Comparison of ENCODE assay signal across 8 mouse cellular contexts in genomic region chr1:194962181-194962580, GRCm38 (mm10). TPM values are rescaled to one million over a fixed set of nuclear protein-coding genes. Genes with fewer than 3 reads are reported as not detected.
DNase-seq lines count a peak whose midpoint lies in the region; ATAC-seq lines count a peak whose summit lies in the region.
"Had no signal": no experiment of that assay in that cellular context is flagged by ENCODE, and none has a peak within 500 bp of the region (broad histone marks: within the 10 kb centered on the region; RNA-seq: fewer than 3 reads in every experiment).

No protein-coding gene starts in this region.

- no peaks in the 10 kb centered on the region for H3K9me3 ChIP-seq in forebrain, embryonic 12.5 days
- no peaks in the 10 kb centered on the region for H3K9me3 ChIP-seq in hindbrain, embryonic 13.5 days
- H3K9me3 ChIP-seq: limb, embryonic 15.5 days had no signal

- WGBS in forebrain, embryonic 12.5 days = 32% methylated on average over 5 of the region's 5 CpGs
- 32% methylated on average over 5 of the region's 5 CpGs for WGBS in hindbrain, embryonic 13.5 days

- H3K36me3 ChIP-seq in forebrain, embryonic 12.5 days (replicated peaks) = no peaks in the 10 kb centered on the region
- H3K36me3 ChIP-seq in hindbrain, embryonic 13.5 days = no peaks in the 10 kb centered on the region
- H3K36me3 ChIP-seq: limb, embryonic 15.5 days had no signal

- no peaks in the 10 kb centered on the region for H3K4me1 ChIP-seq in forebrain, embryonic 12.5 days
- H3K4me1 ChIP-seq in hindbrain, embryonic 13.5 days (replicated peaks) = no peaks in the 10 kb centered on the region
- H3K4me1 ChIP-seq: limb, embryonic 15.5 days had no signal

- no peak overlapping the region for H3K4me3 ChIP-seq in forebrain, embryonic 12.5 days (replicated peaks)
- no peak overlapping the region for H3K4me3 ChIP-seq in hindbrain, embryonic 13.5 days
- H3K4me3 ChIP-seq: limb, embryonic 15.5 days had no signal

- ATAC-seq in forebrain, embryonic 12.5 days (ENCODE audit: low FRiP score) = peak; percentile 73
- 0 out of 2 replicates have a peak, but pooled peaks have one; percentile 46 for ATAC-seq in hindbrain, embryonic 13.5 days (ENCODE audit: low FRiP score)

- DNase-seq in MEL-GATA-1-ER (ENCODE audit: extremely low read depth, low read depth) = peak; percentile 62
- DNase-seq in brain, adult 2 months (ENCODE audit: low read depth, low spot score) = peak; percentile 88
- DNase-seq in layer of hippocampus, postnatal 14 days (ENCODE audit: low spot score in 2 of 2) = peak; percentile 75 to 79
- peak; percentile 81 for DNase-seq in lung, postnatal 36 days
- DNase-seq in right cerebral cortex, adult 2 months (ENCODE audit: low spot score in 2 of 2) = peak; percentile 85 to 90

- no peaks in the 10 kb centered on the region for H3K27me3 ChIP-seq in forebrain, embryonic 12.5 days
- H3K27me3 ChIP-seq in hindbrain, embryonic 13.5 days = no peaks in the 10 kb centered on the region
- H3K27me3 ChIP-seq: limb, embryonic 15.5 days had no signal

- H3K27ac ChIP-seq in forebrain, embryonic 12.5 days = no peak overlapping the region
- no peak overlapping the region for H3K27ac ChIP-seq in hindbrain, embryonic 13.5 days
- H3K27ac ChIP-seq: limb, embryonic 15.5 days had no signal

- H3K9ac ChIP-seq in forebrain, embryonic 12.5 days = no peak overlapping the region
- H3K9ac ChIP-seq in hindbrain, embryonic 13.5 days = no peak overlapping the region
- H3K9ac ChIP-seq: limb, embryonic 15.5 days had no signal

- H3K4me2 ChIP-seq in forebrain, embryonic 12.5 days = no peak overlapping the region
- H3K4me2 ChIP-seq in hindbrain, embryonic 13.5 days = no peak overlapping the region
- H3K4me2 ChIP-seq: limb, embryonic 15.5 days had no signal

RNA-seq across cellular contexts. Expression of gene Cd34, which starts 23.6 kb away (rescaled TPM):
- 35.8 and 36.5 TPM in 2 replicates for polyA plus RNA-seq in forebrain, embryonic 12.5 days (2016; fragmentation: Nextera tagmentation; extraction: Ambion mirVana)
- polyA plus RNA-seq in hindbrain, embryonic 13.5 days (2015; fragmentation: Nextera tagmentation; extraction: Ambion mirVana) = 37.6 and 39.2 TPM in 2 replicates
- 10 to 100 TPM; 32.1 to 33.2 TPM for total RNA-seq in layer of hippocampus, postnatal 14 days (2021)
